Mouse (Mus musculus) stomach, postnatal 0 days (tissue): ENCODE data around the gene Ndufc1.

Experiments
- CTCF ChIP-seq: IDR thresholded peaks from 2 replicates; pipeline ENCODE4 v1.5.1; 2016; ENCODE audit warnings: antibody characterized with exemption, low read depth, mild to moderate bottlenecking, moderate library complexity
- EP300 ChIP-seq: optimal IDR thresholded peaks from 2 replicates; pipeline ENCODE3; 2016; ENCODE audit warnings: antibody characterized with exemption

- TF ChIP-seq CTCF (no peak), EP300 (no peak)
Observed at GRCm38 (mm10) chr3:51368011-51368410, 40.8 kb downstream of the Ndufc1 start.
